Mouse (Mus musculus) frontal cortex, adult (tissue): ENCODE results near the gene Stat5b.
A peak's percentile ranks its signal among the peaks of the same experiment; 100 is the strongest.
"Not testable (repeated sequence)": the region's sequence is repeated elsewhere in the genome, so short reads cannot be mapped to it uniquely, and the experiment has no call there.

ENCODE experiments used
- ATAC-seq: cut with Nextera tagmentation; 2 replicates; pipeline ENCODE4 v1.9.2; 2017; ENCODE audit warnings: mild to moderate bottlenecking, moderate library complexity, mixed read lengths; ENCODE audit not compliant: low TSS enrichment

The Stat5b gene

DNA sequence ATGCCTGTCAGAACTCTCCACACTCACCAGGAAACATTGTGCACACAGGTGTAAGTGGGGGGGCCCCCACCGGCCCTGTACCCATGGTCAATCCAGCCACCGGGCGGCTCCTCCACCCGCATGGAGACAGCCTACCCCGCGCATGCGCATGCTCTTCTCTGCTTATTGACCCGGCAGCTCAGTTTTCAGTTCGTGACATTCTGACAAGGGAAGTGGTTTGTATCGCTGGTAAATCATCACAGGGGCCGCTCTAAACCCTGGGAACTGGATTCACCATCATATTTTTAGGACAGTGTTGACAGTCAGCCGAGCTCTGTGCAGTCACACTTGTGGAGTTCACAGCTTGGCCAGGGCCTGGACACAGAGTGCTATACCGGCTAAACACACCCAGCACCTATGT is 36.0 kb downstream of the Stat5b start:
- no peak for ATAC-seq

DNA sequence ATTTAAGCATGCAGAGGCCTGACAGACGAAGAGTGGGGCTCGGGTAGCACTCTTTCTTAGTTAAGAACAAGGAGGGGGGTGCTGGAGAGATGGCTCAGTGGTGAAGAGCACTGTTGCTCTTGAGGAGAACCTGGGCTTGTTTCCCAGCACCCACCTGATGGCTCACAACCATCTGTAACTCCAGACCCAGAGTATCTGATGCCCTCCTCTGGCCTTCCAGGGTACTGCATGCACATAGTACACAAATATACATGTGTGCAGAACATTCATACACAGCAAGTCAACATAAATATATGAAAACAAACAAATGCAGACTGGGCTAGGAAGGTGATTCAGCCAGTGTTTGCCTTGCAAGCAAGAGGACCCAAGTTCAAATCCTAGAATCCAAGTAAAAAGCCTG is 39.4 kb downstream of the Stat5b start:
- no peak for ATAC-seq

DNA sequence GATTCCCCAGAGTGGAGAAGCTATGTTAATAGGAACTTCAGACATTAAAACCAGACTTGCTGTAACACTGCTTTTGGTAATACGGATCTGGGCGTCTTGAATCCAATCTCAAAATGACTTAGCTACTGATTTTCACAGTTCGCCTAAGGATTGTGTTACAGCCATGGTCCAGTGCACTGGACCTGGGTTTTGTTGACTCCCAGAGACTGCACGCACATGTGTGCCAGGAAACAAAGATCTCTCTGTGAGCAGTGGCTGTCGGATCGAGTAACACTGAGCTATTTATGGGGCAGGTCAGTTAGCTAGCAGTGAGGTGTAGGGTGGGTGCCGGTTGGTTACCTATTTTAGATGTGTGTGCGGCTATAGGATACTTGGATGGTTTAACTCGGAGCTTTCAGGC is 40.0 kb downstream of the Stat5b start:
- ATAC-seq = no peak

DNA sequence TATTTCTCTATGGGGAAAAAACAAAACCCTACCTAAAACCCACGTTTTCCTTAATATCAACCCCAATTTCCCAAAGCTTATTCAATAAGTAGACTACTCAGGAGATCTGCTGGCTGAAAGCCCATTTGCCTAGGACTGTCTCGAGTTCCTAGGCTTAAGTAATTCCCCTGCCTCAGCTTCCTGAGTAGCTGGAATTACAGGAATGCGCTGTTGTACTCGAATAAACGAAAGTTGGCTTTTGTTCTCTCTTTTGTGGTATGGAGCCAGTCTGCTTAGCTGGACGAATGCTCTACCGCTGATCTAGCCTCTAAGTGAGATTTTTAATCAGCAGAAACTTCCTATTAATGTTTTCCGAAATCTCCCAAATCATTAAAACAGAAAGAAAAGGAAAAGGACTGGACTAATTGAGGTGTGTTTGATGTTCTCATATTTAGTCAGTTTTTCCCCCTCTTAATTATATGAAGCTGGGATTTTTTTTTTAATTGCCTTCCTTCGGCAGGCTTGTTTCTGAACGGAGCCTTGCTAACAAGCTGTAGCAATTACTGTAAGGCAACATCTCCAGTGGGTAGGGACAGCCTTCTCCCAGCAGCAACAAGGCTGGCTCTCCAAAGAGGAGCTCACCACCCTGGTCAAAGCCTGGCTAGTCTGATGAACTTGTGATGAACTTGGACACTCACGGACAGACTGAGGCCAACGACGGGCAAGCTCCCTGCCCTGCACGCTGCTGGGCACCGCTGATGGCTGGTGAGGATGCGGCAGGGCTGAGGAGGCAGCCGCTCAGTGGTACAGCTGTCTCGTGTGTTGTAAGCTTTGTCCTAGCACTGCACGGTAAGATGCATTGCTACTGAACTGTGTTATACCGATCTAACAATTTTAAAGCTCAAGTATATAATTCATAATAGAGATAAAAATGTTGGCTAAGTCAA is 43.9 kb downstream of the Stat5b start:
- no peak for ATAC-seq

DNA sequence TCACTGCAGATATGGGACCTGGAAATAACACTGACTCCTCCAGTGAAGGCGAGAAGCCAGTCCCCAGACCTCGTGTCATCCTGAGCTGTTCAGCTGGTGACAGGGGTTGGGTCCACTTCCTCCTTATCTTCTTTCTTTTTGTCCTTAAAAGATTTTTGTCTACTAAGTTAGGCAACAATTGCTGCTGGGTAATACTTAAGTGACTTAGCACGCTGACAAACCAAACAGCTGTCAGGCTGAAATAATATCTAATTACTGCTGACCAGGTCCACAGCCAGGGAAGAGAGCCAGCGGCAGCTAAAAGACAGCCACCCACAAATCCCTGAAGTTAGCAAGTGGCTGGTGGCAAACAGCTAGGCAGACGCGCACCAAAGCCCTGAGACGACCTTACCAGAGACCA is 45.0 kb downstream of the Stat5b start:
- no peak for ATAC-seq

DNA sequence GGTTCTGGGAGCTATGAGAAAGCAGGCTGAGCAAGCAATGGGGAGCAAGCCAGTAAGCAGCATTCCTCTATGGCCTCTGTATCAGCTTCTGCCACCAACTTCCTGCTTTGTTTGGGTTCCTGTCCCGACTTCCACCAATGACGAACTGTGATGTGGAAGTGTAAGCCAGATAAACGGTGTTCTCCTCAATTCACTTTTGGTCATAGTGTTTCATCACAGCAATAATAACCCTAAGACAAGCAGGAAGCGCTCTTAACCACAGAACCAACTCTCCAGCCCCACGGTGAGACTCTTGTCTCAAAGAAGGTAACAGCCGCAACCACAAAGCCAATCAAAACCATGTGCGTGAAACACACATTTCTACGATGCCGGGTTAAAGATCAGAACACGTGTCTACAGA is 46.1 kb downstream of the Stat5b start:
- no peak for ATAC-seq

DNA sequence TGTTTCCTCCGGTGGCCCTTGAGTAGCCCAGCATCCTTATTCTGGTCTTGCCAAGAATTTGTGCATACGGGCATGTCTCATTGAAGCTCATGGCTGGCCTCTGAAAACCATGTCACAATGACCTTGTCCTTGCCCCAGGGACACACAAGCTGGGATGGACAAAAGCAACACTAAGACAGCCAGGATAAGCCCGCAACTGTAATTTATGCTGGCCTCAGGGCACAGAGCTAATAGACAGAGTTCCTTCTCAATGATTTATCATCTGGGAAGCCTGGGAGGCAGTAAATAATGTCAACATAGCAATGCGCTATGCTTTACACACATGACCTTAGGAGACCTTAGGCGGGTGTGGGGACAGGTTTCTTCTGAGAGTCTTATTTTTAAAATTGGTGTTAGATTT is 51.1 kb downstream of the Stat5b start:
- ATAC-seq = no peak

DNA sequence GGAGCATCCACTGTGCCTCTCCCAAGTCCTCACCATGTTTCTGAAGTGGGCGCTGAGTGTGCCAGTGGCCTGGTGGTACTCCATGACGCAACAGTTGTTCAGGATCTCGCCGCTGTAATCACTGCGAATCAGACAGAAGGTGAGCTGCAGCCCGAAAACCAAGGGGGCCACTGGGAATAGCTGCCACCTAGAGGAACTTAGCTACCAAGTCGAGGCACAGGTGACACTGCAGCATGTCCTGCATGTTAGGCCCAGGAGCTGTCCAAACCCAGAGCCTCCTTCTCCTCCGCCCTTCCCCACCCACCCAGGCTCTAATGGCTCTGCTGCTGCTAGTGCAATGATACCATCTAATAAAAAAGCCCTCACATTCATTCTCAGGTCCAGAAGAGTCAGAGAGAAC is 53.9 kb downstream of the Stat5b start:
- ATAC-seq = no peak

DNA sequence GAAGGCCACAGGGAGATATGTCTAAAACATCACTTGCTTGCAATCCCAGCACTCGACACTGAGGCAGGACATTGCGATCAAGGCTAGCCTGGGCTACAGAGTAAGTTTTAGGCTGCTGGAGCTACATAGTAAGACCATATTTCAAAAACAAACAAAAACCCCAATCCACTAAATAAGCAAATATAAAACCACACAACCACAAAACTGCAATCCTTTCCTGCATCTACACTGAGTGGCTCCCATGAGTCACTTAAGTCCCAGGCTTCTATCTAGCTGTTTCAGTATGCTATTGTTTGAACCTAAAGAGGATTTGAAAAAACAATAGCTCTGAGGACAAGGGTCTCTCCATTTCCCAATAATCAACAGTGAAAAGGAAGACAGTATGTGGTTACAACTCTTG is 55.1 kb downstream of the Stat5b start:
- ATAC-seq = no peak

DNA sequence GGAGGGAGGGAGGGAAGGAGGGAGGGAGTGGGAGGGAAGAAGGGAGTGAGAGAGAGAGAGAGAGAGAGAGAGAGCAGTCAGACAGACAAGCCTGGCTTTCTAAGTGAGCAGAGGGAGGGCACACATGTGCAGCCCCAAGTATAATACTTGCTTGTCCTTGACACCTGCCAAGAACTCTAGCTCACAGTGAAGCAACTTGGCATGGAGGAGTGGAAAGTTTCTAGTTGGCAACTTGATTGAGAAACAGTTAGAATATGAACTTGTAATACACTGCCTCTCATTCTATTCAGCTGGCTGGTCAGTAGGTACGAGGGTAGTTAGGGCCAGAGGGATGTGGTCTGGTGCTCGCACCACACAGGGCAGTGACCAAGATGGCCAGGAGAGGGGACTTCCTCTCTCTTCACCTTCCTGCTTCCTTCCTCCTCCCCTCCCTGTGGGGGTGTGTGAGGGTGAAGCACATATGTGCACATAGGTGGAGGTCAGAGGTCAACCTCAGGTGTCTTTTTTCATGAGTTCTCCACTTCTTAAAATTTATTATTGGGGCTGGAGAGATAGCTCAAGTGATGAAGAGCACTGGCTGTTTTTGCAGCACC is 59.0 kb downstream of the Stat5b start:
- no peak for ATAC-seq

DNA sequence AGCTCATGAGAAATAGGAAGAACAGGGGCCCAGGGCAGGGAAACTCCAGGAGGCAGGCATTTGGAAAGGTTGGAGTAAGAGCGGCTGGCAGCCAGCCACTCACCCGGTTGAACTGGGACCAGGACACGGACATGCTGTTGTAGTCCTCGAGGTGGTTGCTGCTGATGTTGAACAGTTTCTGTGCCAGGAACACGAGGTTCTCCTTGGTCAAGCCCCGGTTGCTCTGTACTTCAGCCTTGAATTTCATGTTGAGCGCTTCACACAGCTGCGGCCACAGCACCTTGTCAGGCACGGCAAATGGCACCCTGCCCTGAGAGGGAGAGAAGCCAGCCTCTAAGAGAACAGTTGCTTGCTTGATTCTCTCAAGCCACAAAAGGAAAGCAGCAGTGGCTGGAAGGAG is 59.9 kb downstream of the Stat5b start:
- ATAC-seq = not testable (repeated sequence)

DNA sequence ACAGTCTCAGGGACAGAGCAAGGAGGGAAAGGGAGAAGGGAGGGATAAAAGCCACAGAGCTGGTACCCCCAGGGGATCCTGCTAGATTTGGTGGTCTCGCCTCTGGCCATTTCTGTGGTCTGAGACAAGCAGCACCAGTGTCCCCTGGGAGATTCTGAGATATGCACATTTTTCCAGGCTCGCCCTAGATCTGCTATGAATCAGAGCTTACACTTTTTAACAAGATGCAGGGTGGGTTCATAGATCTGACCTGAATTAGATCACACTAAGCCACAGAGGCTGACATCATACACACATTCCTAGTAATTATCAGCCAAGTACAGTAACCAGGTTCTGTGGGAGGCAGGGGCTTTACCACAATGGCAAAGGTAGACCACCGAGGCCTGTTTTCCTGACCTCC is 60.8 kb downstream of the Stat5b start:
- ATAC-seq = no peak

DNA sequence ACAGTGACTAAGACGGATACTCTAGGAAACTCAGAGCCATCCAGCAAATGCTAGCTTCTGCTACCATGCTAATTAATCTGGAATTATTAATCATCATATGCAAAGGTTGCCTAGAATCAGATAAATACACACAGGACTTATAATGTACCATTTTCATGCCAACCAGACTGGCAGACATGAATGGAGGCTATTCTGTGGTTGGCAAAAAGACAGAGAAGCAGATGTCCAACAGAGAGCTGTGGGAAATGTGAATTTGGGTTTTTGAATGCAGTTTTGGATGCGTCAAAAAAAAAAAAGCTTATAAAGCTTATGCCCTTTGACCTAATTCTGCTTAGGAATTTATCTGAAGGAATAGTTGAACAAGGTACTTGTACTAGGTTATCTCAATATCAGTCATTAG is 64.8 kb downstream of the Stat5b start:
- no peak for ATAC-seq

DNA sequence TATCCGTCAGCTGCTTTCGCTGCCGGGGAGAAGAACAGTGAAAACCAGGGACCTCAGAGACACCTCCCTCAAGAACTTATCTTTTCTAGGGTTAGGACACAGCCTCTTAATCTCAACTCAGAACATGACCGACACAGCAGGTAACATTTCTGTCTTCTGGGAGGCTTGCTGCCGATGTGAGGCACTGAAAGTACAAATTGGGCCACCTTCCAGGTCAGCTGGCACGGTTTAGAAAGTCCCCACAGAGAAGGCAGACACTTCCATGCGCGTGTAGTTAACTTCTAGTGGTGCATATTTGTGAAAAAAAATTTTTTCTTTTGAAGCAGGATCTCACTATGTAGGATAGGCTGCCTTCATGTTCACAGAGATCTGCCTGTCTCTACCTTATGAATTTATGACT is 66.2 kb downstream of the Stat5b start:
- ATAC-seq = no peak

DNA sequence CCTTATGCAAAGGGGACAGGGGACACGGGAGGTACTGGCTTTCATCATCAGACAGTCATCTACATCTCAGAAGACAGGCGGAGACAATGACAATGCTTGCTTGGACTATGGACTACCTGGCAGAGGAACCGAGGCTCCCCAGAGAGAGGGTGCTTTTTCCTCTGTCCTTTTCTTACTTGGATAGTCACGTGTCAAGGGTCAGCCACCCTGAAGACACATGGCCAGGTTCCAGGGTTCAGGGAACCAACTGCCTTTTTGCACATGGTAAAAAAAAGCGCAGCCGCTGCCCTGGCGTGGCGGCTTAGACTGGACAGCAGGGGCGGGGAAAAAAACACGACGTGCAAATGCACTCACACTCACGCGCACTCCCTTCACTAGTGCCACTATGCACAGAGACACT is 68.0 kb downstream of the Stat5b start:
- no peak for ATAC-seq

DNA sequence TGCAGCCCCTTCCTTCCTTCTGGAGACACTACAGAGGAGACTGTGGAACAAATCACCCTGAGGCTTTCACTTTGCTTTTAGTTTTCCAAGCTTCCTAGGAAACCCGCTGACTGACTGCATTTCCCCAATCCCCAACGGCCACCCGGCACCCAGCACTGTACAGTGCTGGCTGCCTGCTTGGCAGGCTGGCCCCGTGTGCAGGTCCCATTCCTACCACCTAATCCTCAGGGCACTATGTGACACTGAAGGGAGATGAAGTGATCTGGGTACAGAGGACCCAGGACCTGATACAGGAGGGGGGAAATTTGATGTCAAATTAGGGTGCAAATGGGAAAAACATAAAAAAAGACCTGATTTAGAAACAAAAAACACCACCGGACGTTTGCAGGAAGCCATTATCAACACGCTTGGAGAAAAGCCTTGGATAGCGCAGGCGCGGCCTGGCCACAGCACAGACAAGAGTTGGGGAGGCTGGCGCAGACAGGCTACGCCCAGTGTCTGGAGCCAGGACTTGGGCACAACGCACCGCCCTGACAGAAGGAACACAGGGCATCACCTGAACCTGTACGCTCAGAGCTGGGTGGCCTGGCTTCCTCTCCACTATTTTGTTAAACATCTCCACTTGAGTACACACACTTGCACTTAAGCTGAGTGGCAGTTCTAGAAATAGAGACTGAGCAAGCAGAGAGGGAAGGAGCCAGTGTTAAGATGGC is 68.6 kb downstream of the Stat5b start:
- ATAC-seq = no peak

DNA sequence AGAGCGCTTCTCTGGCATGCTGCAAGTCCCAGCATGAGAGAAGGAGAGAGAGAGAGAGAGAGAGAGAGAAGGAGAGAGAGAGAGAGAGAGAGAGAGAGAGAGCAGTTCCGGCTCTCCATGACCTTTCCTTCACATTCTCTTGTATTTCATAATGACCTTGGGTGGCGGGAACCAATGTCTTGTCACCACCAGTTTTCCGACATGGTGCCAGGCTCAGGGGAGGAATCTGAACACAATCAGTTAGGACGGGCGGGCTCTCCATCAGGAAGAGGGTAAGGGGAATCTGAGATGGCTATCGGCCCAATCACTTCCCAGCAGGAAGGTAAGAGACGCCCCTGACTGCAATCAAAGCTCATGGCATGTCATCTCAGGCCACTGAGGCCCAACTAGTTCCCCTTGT is 70.3 kb downstream of the Stat5b start:
- no peak for ATAC-seq

DNA sequence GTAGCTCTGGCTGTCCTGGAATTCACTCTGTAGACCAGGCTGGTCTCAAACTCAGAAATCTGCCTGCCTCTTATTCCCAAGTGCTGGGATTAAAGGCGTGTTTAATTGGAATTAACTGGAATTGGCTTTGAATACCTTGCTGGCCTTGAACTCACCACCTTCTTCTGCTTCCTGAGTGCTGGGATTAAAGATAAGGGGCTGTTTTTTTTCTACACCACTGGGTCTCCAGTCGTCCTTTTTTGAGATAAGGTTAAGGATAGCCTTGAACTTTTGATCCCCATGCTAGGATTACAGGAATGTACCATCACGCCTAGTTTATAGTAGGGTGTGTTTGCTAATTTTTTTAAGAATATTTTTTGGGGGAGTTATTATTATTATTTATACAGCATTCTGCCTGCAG is 72.5 kb downstream of the Stat5b start:
- no peak for ATAC-seq

DNA sequence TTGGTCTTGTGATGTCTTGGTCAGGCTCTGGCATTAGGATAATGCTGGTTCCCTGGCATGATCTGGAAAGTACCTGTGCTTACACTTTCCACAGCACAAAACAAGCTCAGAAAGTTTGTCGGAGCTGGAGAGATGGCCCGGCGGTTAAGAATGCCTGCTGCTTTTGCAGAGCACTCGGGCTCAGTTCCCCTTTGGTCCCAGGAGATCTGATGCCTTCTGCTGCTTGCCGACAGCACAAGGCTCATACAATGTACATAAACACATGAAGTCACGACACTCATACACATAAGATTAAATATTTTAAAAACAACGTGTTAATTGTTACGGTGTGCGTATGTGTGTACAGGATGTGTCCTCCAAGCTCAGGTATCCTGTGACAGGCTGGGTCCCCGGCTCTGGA is 74.6 kb downstream of the Stat5b start:
- ATAC-seq = no peak

DNA sequence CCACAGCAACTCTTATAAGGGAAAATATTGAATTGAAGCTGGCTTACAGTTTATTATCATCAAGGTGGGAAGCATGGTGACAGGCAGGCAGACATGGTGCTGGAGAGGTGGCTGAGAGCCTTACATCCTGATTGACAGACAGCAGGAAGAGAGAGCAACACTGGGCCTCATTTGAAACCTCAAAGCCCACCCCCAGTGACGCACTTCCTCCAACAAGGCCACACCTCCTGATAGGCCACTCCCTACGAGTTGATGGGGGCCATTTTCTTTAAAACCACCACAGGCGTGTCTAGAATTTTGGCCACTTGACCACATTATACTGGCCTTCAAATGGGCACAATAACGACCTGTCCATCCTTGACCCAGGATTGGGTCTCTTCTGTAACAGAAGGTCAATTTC is 76.3 kb downstream of the Stat5b start:
- no peak for ATAC-seq

DNA sequence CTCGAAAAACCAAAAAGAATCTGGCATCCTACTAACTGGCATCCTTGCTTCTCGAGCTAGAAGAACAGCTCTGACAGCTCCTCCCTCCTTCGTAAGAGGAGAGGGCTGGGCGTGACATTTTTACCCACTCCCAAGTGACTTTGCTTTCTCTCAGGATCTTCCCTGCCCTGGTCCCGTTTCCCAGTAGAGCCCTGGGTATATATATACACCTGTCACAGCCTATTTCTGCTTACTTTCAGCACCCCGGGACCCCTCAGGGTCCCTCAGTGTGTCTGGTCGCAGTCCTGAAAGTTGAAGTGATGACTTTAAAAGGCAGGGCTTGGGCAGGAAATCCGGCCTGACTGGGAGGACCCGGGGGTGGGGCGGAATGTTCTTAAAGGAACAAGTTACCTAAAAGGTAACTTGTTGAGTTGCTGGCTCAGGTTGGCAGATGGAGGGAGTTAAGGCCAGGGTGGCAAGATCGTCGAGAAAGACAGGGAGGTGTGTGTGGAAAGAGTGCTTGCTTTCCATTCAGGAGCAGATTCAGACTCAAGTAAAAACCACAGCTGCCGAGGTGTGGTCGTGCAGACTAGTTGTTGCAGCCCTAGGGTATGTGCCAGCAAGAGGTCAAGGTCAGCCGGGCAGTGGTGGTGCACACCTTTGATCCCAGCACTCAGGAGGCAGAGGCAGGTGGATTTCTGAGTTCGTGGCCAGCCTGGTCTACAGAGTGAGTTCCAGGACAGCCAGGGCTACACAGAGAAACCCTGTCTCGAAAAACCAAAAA is 79.7 kb downstream of the Stat5b start, which contains the start of gene Ghdc:
Ghdc (minus strand) TSS at position 312 of the 763 bp plus-strand sequence.
- peak; percentile 95 for ATAC-seq

DNA sequence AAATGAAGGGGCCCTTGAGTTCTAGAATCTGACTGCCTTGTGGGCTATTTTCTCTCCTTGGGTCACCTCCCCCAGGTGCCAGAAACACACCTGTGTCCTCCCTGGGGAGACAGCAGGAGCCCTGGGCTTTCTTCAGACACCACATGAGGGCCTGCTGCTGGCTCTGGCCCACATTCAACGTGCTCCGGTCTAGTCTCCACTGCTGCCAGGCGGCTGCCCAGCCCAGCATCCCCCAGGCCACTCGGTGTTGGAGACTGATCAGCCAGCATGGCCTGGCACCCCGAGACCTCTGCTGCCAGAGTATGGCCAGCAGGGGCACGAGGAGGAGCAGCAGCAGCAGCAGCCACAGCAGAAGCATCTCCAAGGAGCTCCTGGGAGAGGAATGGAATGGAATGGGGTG is 80.5 kb downstream of the Stat5b start:
- peak; percentile 24; the same call in 1 of the 2 replicates for ATAC-seq
